Mouse (Mus musculus) brain, adult 2 months (tissue): ENCODE data around the gene Spdye4a.

Source experiments
- DNase-seq: peaks from one replicate; pipeline ENCODE4 v3.0.0; 2011; ENCODE audit warnings: low read depth, low spot score

Gene Spdye4a

DNA sequence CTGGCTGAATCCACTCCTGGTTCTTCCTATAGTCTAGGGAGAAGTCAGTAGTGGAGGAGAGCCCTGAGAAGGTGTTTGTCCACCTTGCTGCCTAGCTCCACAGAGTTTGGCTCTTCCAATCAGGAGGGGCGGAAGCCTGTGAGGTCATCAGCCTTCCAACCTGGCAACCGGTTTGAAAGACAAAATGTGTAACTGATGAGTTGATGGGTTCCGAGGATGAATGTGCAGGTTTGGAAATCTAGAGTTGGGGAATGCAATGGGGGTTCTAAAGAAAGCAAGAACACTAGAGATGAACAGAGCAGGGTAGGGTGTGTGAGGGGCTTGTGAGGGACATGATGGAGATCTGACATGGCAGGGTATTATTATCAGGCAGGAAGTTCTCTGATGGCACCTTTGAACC lies at the start of gene Spdye4a:
Spdye4a (minus strand) TSS at position 101 of the 400 bp plus-strand sequence.
- DNase-seq, result no peak

DNA sequence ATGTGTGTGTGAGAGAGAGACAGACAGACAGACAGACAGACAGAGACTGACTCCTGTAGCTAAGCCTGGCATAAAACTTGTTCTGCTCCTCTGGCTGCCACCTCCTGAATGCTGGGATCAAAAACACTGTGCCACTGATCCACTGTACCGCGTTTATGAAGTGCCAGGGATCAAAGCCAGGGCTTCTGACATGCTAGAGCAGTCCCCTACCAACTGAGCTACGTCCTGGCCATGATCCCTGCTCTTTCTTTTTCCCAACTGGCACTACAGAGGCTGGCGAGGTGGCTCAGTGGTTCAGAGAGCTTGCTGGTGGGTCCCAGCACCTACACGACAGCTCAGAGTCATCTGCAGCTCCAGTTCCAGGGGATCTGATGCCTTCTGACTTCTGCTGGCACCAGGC lies 49.1 kb upstream of the Spdye4a start:
- DNase-seq, result no peak

DNA sequence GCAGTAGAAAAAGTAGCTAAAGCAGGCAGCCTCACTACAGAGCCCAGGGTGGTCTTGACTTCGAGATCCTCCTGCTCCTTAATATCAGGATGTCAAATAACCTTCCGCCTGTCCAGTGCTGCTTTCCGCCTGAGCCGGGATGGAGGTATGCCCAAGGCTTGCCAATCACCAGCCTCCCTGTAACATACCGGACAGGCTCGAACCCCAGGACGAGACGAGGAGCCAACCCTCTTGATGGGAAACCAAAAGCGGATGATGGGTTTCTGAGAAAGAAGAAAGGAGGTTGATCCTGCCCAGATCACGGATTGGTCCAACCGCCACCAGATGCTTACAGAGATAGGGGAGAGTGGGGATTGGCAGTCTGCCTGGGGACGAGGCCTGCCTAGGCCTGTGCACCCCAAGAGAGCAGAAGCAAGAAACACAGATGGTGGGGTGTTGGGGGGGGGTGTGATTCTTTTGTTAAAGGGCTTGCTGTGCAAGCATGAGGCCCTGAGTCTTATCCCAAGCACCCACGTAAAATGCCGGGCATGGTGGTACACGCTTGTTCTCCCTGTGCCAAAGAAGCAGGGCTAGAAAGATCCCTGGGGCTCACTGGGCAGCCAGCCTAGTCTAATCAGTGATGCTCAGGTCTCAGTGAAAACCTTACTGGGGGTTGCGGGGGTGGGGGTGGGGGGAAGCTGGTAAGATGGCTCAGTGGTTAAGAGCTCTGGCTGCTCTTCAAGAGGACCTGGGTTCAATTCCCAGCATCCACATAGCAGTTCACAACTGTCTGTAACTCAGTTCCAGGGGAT lies 46.0 kb upstream of the Spdye4a start:
- no peak for DNase-seq

DNA sequence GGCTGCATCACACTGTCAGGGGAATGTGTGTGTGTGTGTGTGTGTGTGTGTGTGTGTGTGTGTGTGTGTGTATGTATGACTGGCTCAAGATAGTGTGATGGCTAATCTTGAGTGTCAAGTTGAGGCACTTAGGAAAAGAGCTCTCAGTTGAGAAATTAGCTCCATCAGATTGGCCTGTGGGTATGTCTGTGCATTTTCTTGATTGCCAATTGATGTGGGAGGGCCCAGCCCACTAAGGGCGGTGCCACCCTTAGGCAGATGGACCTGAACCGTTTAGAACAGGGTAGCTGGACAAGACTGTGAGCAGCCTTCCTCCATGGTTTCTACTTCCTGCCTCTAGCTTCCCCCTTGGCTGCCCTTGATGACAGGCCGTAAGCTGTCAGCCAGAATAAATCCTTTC lies 45.4 kb upstream of the Spdye4a start:
- no peak for DNase-seq

DNA sequence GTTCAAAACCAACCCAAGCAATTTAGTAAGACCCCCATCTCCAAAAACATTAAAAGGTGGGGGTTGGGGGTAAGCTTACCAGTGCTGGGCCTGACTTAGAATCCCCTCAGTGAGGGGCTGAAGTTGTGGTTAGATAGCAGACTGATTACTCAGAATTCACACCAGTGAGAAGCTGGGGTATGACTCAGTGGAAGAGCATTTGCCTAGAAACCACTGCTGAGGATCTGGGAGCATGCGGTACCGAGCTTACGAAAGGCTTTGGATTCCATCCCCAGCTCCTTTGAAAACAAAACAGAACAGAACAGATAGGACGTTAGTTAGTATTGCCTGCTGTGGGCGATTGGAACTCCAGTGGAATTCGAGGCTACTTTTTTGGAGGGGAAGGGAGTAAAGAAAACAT lies 45.0 kb upstream of the Spdye4a start:
- peak; percentile 82 for DNase-seq

DNA sequence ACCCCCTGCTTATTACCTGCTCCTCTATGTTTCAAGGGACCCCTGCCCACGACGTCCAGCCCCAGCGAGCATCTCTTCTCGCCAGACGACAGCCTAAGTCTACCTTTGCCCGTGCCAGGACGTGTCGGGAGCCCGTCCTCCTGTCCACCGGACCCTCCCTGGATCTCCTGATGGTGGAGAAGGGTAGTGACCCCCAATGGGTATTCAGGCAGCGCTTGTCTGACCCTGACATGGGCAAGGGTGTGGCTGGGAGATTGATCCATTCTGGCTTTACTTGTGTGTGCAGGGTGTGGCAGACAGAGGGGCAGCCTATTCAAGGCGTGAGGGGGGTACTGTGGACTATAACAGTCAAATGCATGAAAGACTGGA lies 43.4 kb upstream of the Spdye4a start:
- no peak for DNase-seq

DNA sequence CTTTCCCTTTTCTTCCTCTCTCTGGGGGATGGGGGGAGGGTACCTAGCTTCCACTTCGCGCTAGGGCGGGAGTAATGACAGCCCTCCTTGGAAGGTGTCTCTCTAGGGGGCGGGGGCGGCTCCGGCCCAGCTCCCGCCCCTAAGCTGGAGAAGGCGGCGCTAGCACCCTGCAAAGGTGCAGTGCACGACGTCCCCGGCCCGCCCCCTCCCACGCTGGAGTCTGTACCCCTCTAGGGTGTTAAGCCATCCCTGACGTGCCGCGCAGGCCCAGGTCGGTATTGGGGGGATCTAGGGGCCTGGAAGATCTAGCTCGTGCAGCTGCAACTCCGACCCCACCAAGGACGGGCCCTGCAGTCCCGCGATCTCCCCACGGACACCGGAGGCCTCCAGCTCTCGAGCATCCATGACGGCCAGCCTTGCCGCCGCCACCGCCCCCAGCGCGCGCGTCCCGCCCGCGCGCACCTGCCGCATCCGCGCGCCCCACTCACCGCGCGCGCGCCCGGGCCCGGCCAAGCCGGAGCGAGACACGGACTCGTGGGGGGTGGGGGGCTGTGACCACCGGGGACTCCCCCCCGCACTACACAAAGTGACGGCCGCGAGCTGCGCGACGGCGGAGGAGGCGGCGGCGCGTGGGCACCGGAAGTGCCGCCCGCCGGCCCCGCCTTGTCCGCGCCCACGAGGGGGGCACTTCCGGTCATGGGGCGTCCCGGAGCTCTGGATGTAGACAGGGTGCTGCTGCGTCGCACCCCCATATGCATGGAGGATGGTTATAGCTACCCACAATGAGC lies 42.9 kb upstream of the Spdye4a start, which contains the start of gene Zfp316:
Zfp316 (minus strand) TSS at position 660 of the 788 bp plus-strand sequence.
- DNase-seq, result peak; percentile 89

DNA sequence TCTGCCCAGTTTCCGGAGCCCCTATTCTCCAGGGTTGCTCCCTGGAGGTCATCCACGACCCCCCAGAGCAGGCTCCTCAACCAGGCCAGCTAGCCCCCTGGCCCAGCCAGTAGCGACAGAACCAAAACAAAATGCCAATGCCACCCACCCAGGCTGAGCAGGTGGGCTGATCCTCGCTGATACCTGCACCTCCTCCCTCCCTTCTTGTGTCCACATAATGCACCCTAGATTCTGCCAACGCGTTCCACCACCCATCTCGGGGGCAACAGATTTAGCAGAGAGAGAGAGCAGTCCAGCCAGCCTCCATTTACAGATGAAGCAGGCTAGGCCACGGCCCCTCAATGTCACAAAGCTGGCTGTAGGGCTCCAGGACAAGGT lies 42.3 kb upstream of the Spdye4a start:
- DNase-seq, result no peak

DNA sequence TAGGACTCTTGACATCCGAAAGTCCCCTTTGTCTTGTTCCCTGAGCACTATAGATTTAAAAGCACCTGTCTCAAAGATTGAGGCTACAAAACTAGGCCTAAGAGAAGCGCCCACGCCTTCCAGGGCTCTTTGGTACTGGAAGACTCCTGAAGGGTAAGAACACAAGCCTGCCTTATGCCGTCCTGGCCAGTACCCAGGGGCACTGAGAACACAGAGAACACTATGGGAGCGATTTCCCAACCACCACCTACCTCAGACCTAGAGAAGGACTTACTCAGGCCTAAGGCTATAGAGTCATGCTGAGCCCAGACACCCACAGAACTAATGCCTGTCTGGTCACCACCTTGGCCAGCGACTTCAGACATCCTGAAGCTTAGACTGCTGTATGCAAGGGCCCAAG lies 40.1 kb upstream of the Spdye4a start:
- peak; percentile 49 for DNase-seq

DNA sequence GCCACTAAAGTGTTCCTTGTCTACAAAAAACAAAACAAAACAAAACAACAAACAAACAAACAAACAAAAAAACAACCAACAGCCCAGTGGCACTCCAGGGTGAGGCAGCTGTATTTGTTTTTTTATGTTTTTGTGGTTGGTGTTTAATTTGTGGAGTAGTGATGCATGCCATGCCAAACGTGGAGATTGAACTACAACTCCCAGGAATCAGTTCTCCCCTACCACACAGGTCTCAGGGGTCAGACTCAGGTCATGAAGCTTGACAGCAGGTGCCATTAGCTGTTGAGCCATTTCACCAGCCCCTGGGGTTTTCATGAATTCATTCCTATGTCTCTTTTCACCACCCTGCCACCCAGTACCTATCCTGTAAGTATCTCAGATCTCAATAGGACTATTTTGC lies 38.7 kb upstream of the Spdye4a start:
- DNase-seq, result no peak

DNA sequence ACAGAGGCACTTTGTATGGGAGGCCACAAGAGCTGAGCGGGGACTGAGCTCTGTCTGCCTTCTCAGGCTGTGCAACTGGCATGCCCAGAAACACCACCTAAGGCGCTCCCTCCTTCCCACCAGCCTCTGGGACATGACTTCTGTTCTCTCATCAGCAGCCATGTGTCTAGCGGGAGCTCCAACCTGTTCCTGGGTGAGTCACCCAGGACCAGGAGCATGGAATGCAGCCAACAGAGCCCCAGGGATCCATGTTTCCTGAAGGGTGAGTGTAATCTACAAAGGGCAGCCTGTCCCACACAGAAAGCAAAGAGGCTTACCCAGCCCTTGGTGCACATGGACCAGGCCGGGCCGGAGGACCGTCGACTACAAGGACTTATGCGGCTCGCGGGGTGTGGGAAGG lies 38.0 kb upstream of the Spdye4a start:
- DNase-seq, result peak; percentile 73

DNA sequence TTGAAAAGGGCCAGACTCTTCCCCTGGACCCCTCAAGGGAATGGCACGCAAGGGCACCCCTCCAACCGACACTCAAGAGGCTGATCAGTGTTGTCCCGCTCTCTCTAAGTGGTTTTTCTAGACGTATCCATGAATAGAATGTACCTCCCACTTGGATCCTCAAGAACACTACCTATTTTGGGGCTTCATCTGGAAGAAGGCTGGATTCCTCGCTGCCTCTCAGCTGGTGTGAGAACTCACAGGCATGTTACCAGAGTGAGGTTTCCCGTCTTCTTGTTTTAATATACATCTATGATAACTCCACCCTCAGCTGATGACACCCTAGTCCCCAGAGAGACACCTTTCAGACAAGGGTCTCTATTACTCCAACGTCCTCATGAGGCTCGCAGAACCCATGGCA lies 34.9 kb upstream of the Spdye4a start:
- peak; percentile 82 for DNase-seq

DNA sequence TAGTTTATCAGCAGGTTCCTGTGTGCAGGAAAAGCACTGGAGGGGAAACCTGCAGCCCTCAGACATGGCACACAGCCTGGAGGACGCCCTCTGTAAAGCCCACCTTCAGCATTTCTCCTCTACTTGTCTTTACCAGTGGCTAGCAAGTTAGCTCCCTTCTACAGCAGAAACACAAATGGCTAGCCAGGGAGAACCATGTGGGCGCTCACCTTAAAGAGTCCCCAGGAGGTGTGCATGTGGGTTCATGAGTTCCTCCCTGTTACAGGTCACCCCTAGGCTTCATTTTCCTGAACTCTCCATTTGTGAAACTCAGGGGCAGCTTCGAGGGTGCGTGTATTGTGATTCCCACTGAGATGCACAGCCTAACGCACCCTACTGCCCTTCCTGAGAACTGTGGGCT lies 29.1 kb upstream of the Spdye4a start:
- DNase-seq, result no peak

DNA sequence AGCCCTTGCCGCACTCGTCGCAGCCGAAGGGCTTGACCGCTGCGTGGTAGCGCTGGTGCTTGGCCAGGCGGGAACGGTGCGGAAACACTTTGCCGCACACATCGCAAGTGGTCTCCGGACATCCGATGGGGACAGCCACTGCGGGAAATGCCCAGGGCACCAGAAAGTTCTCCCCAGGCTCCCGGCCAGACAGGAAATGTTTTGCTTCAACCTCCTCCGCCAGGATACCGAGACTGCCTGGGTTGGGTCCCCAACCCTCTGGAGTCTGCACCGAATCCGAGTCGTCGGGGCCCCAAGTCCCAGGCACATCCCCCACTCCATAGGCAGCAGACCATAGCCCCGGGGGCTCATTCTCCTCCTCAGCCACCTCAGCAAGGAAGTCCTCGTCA lies 28.4 kb upstream of the Spdye4a start:
- DNase-seq, result no peak

DNA sequence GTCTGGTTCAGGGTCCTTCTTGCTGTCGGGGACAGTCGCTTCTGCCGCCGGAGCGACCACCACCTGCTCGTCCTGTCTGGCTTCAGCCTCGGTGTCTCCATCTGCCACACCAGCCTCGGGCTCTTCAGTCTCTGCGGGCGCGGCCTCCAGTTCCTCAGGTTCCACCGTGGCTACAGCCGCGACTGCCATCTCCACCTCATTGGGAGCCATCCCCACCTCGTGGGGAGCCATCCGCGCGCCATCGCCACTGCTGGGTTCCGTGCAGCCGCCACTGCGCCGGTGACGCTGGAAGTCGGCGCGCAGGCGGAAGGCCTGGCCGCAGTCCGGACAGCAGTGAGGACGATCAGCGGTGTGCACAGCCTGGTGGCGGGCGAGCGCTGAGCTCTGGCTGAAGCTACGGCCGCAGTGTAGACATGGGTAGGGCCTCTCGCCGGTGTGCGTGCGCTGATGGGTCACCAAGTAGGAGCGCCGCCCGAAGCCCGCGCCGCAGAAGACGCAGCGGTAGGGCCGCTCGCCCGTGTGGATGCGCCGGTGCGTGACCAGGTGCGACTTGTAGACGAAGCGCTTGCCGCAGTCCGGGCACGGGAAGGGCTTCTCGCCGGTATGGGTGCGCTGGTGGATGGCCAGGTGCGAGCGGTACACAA lies 27.9 kb upstream of the Spdye4a start:
- DNase-seq, result no peak

DNA sequence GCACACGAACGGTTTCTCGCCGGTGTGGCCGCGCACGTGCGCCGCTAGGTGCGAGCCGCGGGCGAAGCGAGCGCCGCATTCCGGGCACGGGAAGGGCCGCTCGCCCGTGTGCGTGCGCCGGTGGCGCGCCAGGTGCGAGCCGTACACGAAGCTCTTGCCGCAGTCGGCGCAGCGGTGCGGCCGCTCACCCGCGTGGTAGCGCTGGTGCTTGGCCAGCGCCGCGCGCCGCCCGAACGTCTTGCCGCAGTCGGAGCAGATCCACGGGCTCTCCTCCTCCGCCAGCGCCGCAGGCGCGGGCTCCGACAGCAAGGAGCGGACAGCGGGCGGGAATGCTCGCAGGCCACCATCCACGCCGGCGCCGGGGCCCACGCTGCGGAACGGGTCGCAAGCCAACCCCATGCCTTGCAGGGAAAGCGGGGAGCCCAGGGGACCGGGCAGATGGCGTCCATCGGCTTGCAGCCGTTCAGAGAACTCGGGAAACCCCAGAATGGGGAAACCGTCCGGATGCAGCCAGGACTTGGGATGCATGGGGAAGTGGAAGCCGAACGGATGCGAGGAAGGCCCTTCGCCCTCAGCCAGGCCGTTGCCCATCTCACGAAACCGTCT lies 27.3 kb upstream of the Spdye4a start:
- DNase-seq, result peak; percentile 79

DNA sequence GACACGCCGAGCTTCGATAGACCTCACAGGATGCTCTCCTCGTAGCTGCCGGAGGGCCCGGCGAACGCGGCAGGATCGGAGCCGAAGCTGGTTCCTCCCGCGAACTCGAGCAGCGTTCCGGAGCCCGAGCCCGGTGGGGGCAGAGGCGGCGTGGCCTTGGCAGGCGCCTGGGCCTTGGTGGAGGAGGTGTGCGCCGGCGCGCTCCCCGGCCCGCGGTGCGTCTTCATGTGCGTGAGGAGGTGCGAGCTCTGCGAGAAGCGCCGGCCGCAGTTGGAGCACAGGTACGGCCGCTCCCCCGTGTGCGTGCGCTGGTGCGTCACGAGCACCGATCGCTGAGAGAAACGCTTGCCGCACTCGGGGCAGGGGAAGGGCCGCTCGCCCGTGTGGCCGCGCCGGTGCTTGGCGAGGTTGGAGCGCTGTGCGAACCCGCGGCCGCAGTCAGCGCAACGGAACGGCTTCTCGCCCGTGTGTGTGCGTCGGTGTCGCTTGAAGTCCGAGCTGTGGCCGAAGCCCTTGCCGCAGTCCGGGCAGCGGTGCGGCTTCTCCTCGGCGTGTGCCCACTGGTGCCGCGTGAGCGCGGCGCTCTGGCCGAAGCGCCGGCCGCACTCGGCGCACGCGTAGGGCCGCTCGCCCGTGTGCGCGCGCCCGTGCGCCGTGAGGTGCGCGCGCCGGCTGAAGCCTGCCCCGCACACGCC lies 26.6 kb upstream of the Spdye4a start:
- peak; percentile 81 for DNase-seq

DNA sequence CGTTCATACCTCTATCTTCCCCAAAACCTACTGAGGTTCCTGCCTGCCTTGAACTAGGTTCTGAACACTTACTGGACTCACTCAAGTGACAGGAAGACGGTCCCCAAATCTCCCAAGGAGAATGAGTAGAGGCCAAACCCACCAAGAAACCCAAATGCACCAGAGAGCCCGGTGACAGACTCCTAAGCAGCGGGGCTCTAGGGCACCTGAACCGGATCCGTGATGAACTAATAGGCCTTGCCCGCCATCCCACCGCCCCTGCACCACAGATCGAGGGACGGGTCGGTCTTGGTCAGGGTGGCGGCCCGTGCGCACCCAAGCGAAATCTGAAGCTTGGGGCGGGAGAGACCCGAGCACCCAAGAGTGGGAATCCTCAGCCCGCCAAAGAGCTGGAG lies 26.1 kb upstream of the Spdye4a start:
- no peak for DNase-seq

DNA sequence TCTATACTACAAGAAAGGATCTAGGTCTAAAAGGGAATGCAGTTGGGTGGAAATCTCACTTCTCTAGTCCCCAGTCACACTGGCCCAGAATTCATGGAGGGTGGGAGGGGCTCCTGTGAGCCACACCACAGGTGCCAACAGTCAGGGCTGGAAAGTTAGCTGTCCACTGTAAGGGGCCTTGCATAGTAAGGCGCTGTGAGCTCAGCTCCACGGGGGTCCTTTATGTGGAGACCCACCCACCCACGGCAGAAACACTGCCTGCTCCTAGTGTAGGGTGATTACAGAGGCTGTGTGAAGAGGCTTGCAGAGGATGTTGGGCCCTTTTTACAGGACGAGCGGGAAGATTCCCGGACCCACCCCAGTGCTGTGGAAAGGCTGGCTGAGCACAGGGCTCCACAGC lies 25.3 kb upstream of the Spdye4a start:
- no peak for DNase-seq

DNA sequence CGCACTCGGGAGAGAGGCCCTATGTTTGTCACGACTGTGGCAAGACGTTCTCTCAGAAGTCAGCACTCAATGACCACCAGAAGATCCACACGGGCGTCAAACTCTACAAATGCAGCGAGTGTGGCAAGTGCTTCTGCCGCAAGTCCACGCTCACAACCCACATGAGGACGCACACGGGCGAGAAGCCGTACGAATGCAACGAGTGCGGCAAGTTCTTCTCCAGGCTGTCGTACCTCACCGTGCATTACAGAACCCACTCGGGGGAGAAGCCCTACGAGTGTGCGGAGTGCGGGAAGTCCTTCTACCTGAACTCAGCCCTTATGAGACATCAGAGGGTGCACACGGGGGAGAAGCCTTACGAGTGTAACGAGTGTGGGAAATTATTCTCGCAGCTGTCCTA lies 18.2 kb upstream of the Spdye4a start:
- no peak for DNase-seq

DNA sequence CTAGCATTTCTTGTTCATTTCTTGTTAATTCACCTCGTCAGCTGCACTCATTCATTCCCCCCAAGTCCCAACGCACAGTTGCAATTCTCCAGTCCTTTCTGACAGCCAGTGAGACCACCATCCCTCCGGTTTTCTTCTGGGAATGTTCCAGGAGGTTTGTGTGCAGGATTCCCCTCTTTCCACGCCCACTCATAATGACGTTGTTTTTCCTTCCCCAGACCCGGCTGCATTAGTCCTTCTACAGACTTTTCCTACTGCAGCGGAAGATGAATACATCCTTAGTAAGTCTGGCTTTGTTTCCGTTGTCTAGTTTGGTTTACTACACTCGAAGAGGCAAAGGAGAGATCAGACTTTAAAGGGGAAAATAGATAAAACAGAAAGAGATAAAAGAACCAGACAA lies 9.3 kb upstream of the Spdye4a start:
- DNase-seq, result no peak
